Mouse (Mus musculus) heart, adult 18-20 months (tissue): ENCODE data around the gene Acsm2. TPM values are rescaled to one million over a fixed set of nuclear protein-coding genes. Genes with fewer than 3 reads are reported as not detected.

ENCODE experiments used
- DNase-seq, 2 experiments: peaks; one replicate each; pipeline ENCODE4 v3.0.0; 2021 to 2022; ENCODE audit warnings: mixed read lengths in 1 of 2
- long read RNA-seq, 2 experiments: library from polyadenylated mRNA; stranded (forward); transcript quantifications; one replicate each; pipeline ENCODE4 v2.0.0; 2021
- total RNA-seq, 2 experiments: library from RNA; stranded (reverse); gene quantifications; 2 replicates each; pipeline ENCODE4 v1.2.3; 2021

Gene Acsm2
- total RNA-seq: not detected
- long read RNA-seq, experiment 1: 0 reads
- long read RNA-seq, experiment 2: 0 reads

GRCm38 (mm10) chr7:119554040-119554439 is at the start of gene Acsm2:
TSS of gene Acsm2 (plus strand) at chr7:119554340.
- no peak for DNase-seq

- no peak for DNase-seq
These were observed 43.0 kb upstream of the Acsm2 start for GRCm38 (mm10) chr7:119511143-119511542.

GRCm38 (mm10) chr7:119513056-119513455 is 41.1 kb upstream of the Acsm2 start:
- peak in 1 of 2 experiments; percentile 23 for DNase-seq

GRCm38 (mm10) chr7:119515492-119516271 is 38.5 kb upstream of the Acsm2 start:
- DNase-seq: peak in 1 of 2 experiments; percentile 72

GRCm38 (mm10) chr7:119516272-119516558 is 37.9 kb upstream of the Acsm2 start:
- DNase-seq: no peak

- DNase-seq: no peak
These were observed 35.0 kb upstream of the Acsm2 start, which contains the start of gene Acsm5 for GRCm38 (mm10) chr7:119519163-119519562. TSS of gene Acsm5 (plus strand) at chr7:119519463.

GRCm38 (mm10) chr7:119519654-119520053 is 34.5 kb upstream of the Acsm2 start:
- DNase-seq: peak; percentile 39 to 77

- DNase-seq: no peak
These were observed 32.3 kb upstream of the Acsm2 start for GRCm38 (mm10) chr7:119521816-119522215.

GRCm38 (mm10) chr7:119522385-119522784 is 31.8 kb upstream of the Acsm2 start:
- DNase-seq: no peak

GRCm38 (mm10) chr7:119523389-119523788 is 30.8 kb upstream of the Acsm2 start, which contains the start of gene Pdilt:
TSS of gene Pdilt (minus strand) at chr7:119523489.
- no peak for DNase-seq

- peak; percentile 69 to 80 for DNase-seq
These were observed 28.3 kb upstream of the Acsm2 start for GRCm38 (mm10) chr7:119525881-119526281.

GRCm38 (mm10) chr7:119526486-119526885 is 27.7 kb upstream of the Acsm2 start:
- DNase-seq: no peak

GRCm38 (mm10) chr7:119527135-119527534 is 27.0 kb upstream of the Acsm2 start:
- no peak for DNase-seq

- no peak for DNase-seq
These were observed 26.6 kb upstream of the Acsm2 start for GRCm38 (mm10) chr7:119527548-119527947.

- DNase-seq: no peak
These were observed 25.5 kb upstream of the Acsm2 start for GRCm38 (mm10) chr7:119528617-119529016.

GRCm38 (mm10) chr7:119532924-119533323 is 21.2 kb upstream of the Acsm2 start:
- DNase-seq: no peak

- DNase-seq: no peak
These were observed 19.8 kb upstream of the Acsm2 start for GRCm38 (mm10) chr7:119534389-119534788.

- DNase-seq: no peak
These were observed 11.7 kb upstream of the Acsm2 start for GRCm38 (mm10) chr7:119542445-119542844.

GRCm38 (mm10) chr7:119545572-119545971 is 8.6 kb upstream of the Acsm2 start:
- DNase-seq: no peak

- DNase-seq: no peak
These were observed 3.5 kb upstream of the Acsm2 start for GRCm38 (mm10) chr7:119550471-119551222.

GRCm38 (mm10) chr7:119559789-119560451 is 5.8 kb downstream of the Acsm2 start:
- no peak for DNase-seq

GRCm38 (mm10) chr7:119560452-119560835 is 6.3 kb downstream of the Acsm2 start:
- DNase-seq: no peak

- DNase-seq: no peak
These were observed 7.3 kb downstream of the Acsm2 start for GRCm38 (mm10) chr7:119561441-119561840.
